ENCODE assay signal across 10 mouse cellular contexts in the genomic region with DNA sequence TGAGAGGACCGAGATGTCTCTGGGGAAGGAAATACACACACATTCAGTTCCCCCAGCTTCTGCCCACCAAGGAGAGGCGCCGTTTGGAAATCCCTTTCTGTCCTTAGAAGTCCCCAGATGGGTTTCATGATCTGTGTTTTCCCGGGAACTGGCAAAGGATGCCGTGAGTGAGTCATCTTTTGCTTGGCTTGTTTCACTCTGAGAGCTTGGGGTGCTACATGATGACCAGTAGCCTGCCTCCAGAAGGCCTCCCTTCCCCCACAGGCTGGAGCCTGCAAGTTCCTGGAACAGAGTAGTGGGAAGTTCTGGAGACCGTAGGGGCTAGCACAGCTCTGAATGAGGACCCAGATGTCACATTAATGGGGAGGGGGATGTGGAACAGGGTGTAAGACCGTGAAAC. TPM values are rescaled to one million over a fixed set of nuclear protein-coding genes. Genes with fewer than 3 reads are reported as not detected.
A peak's percentile ranks its signal among the peaks of the same experiment; 100 is the strongest.
DNase-seq lines count a peak whose midpoint lies in the region; ATAC-seq and TF ChIP-seq lines count a peak whose summit lies in the region.
"Had no signal": no experiment of that assay in that cellular context is flagged by ENCODE, and none has a peak within 500 bp of the region (broad histone marks: within the 10 kb centered on the region; RNA-seq: fewer than 3 reads in every experiment).

No protein-coding gene starts in this region.

- no peaks in the 10 kb centered on the region for H3K36me3 ChIP-seq in heart, embryonic 10.5 days
- H3K36me3 ChIP-seq in lung, postnatal 0 days (ENCODE audit: insufficient read depth, low read length) = no peaks in the 10 kb centered on the region
- no peaks in the 10 kb centered on the region for H3K36me3 ChIP-seq in forebrain, embryonic 16.5 days (ENCODE audit: control insufficient read depth, insufficient read depth)

- TF ChIP-seq CTCF in lung, postnatal 0 days (IDR thresholded peaks at IDR 0.05) = no peak

- H3K9me3 ChIP-seq in heart, embryonic 10.5 days = no peaks in the 10 kb centered on the region
- no peaks in the 10 kb centered on the region for H3K9me3 ChIP-seq in lung, postnatal 0 days (ENCODE audit: low read length)
- no peaks in the 10 kb centered on the region for H3K9me3 ChIP-seq in forebrain, embryonic 16.5 days (ENCODE audit: control insufficient read depth, low read length)

- DNase-seq in heart, adult 11 months = peak; percentile 99
- no peak for DNase-seq in heart, embryonic 10.5 days (ENCODE audit: low spot score)
- DNase-seq in Muller cell, postnatal 12 days (ENCODE audit: inconsistent ontology term) = peak; percentile 87
- peak; percentile 82 for DNase-seq in gastrocnemius, postnatal 14 days
- peak; percentile 93 for DNase-seq in lung, postnatal 0 days (ENCODE audit: low spot score)
- no peak for DNase-seq in spleen, postnatal 4 days (ENCODE audit: low spot score in 2 of 2)
- DNase-seq: cerebellum, adult 11-12 months; spleen, adult 18-20 months had no signal

- H3K27me3 ChIP-seq in heart, embryonic 10.5 days (ENCODE audit: insufficient read depth, poor library complexity, severe bottlenecking) = no peaks in the 10 kb centered on the region
- no peaks in the 10 kb centered on the region for H3K27me3 ChIP-seq in lung, postnatal 0 days (replicated peaks; ENCODE audit: insufficient read depth, low read length)
- H3K27me3 ChIP-seq in forebrain, embryonic 16.5 days (replicated peaks; ENCODE audit: control insufficient read depth, insufficient read depth, low read length) = no peaks in the 10 kb centered on the region

- intact Hi-C loops in gastrocnemius, postnatal 14 days (cut with DNase I; ENCODE audit: low total_unique reads) = no loop called here

- ATAC-seq in lung, postnatal 0 days = peak; percentile 88
- ATAC-seq in erythroblast, adult 5-6 weeks (replicated peaks; ENCODE audit: low FRiP score, poor library complexity, severe bottlenecking) = no peak
- ATAC-seq in forebrain, embryonic 16.5 days = no peak

- no peak overlapping the region for H3K27ac ChIP-seq in heart, embryonic 10.5 days
- H3K27ac ChIP-seq in lung, postnatal 0 days (ENCODE audit: low read length) = peak overlapping the region; percentile 20
- no peak overlapping the region for H3K27ac ChIP-seq in forebrain, embryonic 16.5 days (ENCODE audit: low read length)

- peaks cover 11% of the 10 kb centered on the region; the same call in 1 of the 2 replicates for H3K4me1 ChIP-seq in heart, embryonic 10.5 days
- peaks cover 4% of the 10 kb centered on the region; the same call in 1 of the 2 replicates for H3K4me1 ChIP-seq in lung, postnatal 0 days (ENCODE audit: insufficient read depth, low read depth, low read length)
- H3K4me1 ChIP-seq in forebrain, embryonic 16.5 days (replicated peaks; ENCODE audit: control insufficient read depth, insufficient read depth, low read length) = peaks cover 8% of the 10 kb centered on the region; the same call in 1 of the 2 replicates

- peak; percentile 52; the same call in 1 of the 2 replicates for TF ChIP-seq EP300 in lung, postnatal 0 days (IDR thresholded peaks at IDR 0.05)

- H3K4me2 ChIP-seq in lung, postnatal 0 days (replicated peaks; ENCODE audit: low read depth, low read length) = no peak overlapping the region
- no peak overlapping the region for H3K4me2 ChIP-seq in forebrain, embryonic 16.5 days (ENCODE audit: low read length)

- WGBS in heart, embryonic 10.5 days = 68% methylated on average over 7 of the region's 7 CpGs
- WGBS in lung, postnatal 0 days = 57% methylated on average over 7 of the region's 7 CpGs
- 87% methylated on average over 7 of the region's 7 CpGs for WGBS in forebrain, embryonic 16.5 days

- H3K9ac ChIP-seq in lung, postnatal 0 days (replicated peaks; ENCODE audit: low read depth) = no peak overlapping the region
- H3K9ac ChIP-seq in forebrain, embryonic 16.5 days (replicated peaks; ENCODE audit: low read depth, low read length) = no peak overlapping the region

- no peak overlapping the region for H3K4me3 ChIP-seq in heart, embryonic 10.5 days
- no peak overlapping the region for H3K4me3 ChIP-seq in lung, postnatal 0 days (ENCODE audit: low read depth, low read length)
- H3K4me3 ChIP-seq in forebrain, embryonic 16.5 days (replicated peaks; ENCODE audit: low read length) = no peak overlapping the region

RNA-seq across cellular contexts. Expression of gene Src, which starts 10.6 kb away (rescaled TPM):
- 9.3 and 12.7 TPM in 2 replicates for polyA plus RNA-seq in heart, embryonic 10.5 days (2016; fragmentation: Nextera tagmentation; extraction: Ambion mirVana)
- total RNA-seq in gastrocnemius, postnatal 14 days (2021) = 1 to 10 TPM; 5.2 to 7.5 TPM
- 16.4 and 18.2 TPM in 2 replicates for polyA plus RNA-seq in lung, postnatal 0 days (2015; fragmentation: Nextera tagmentation; extraction: Ambion mirVana)
- not detected in 2 replicates for total RNA-seq in erythroblast, adult 5-6 weeks (2015; ENCODE audit: low replicate concordance)
- 0.09 and 2.1 TPM in 2 replicates for total RNA-seq in erythroblast, adult 5-6 weeks (2017; ENCODE audit: low replicate concordance)
- 32.2 and 36.6 TPM in 2 replicates for polyA plus RNA-seq in forebrain, embryonic 16.5 days (2015; fragmentation: Nextera tagmentation; extraction: Ambion mirVana)

RNA-seq across cellular contexts. Expression of gene Manbal, which starts 40.2 kb away (rescaled TPM):
- polyA plus RNA-seq in heart, embryonic 10.5 days (2016; fragmentation: Nextera tagmentation; extraction: Ambion mirVana) = 63.2 and 68.2 TPM in 2 replicates
- total RNA-seq in gastrocnemius, postnatal 14 days (2021) = 10 to 100 TPM; 20.7 to 28.3 TPM
- polyA plus RNA-seq in lung, postnatal 0 days (2015; fragmentation: Nextera tagmentation; extraction: Ambion mirVana) = 95.7 and 100 TPM in 2 replicates
- total RNA-seq in erythroblast, adult 5-6 weeks (2015; ENCODE audit: low replicate concordance) = 7.1 and 11.0 TPM in 2 replicates
- total RNA-seq in erythroblast, adult 5-6 weeks (2017; ENCODE audit: low replicate concordance) = 1.4 and 3.2 TPM in 2 replicates
- polyA plus RNA-seq in forebrain, embryonic 16.5 days (2015; fragmentation: Nextera tagmentation; extraction: Ambion mirVana) = 97.5 and 105 TPM in 2 replicates

Comparison
In these comparisons a context has a peak if more than half of its experiments do, and no peak if none do; other contexts are left out.
1. DNase-seq: peak in heart, adult 11 months (single experiment), Muller cell, postnatal 12 days (single experiment), gastrocnemius, postnatal 14 days (single experiment) and lung, postnatal 0 days (single experiment); none in heart, embryonic 10.5 days (single experiment) and spleen, postnatal 4 days (0 of 2).